Mouse (Mus musculus): ENCODE results near the gene Igfbp3. TPM values are rescaled to one million over a fixed set of nuclear protein-coding genes. Genes with fewer than 3 reads are reported as not detected.
"Not testable (repeated sequence)": the region's sequence is repeated elsewhere in the genome, so short reads cannot be mapped to it uniquely, and the experiment has no call there.

The Igfbp3 gene
- polyA plus RNA-seq, 1 experiment = 55.2 TPM

- Histone ChIP-seq H3K4me1 (ENCODE audit: control insufficient read depth, insufficient read depth, low read length) (no peaks in the 10 kb centered on the region), H3K4me3 (replicated peaks; ENCODE audit: extremely low read depth, low read depth, low read length) (no peak overlapping the region)
- TF ChIP-seq CTCF (IDR thresholded peaks at IDR 0.05; ENCODE audit: insufficient read depth, low read length) = no peak
- TF ChIP-seq POLR2A (IDR thresholded peaks at IDR 0.05; ENCODE audit: borderline replicate concordance, extremely low read depth, low read depth, low read length) = no peak
- WGBS = 86% methylated on average over 1 of the region's 1 CpGs
- no peak for DNase-seq
Observed at GRCm38 (mm10) chr11:7234436-7234835, 20.7 kb upstream of the Igfbp3 start.

GRCm38 (mm10) chr11:7233333-7233732 is 19.6 kb upstream of the Igfbp3 start:
- Histone ChIP-seq H3K4me3 (replicated peaks; ENCODE audit: extremely low read depth, low read depth, low read length) (no peak overlapping the region), H3K4me1 (ENCODE audit: control insufficient read depth, insufficient read depth, low read length) (no peaks in the 10 kb centered on the region)
- 69% methylated on average over 2 of the region's 2 CpGs for WGBS
- TF ChIP-seq POLR2A (IDR thresholded peaks at IDR 0.05; ENCODE audit: borderline replicate concordance, extremely low read depth, low read depth, low read length) (no peak), CTCF (IDR thresholded peaks at IDR 0.05; ENCODE audit: insufficient read depth, low read length) (no peak)
- DNase-seq = no peak

GRCm38 (mm10) chr11:7231958-7232357 is 18.2 kb upstream of the Igfbp3 start:
- DNase-seq = no peak
- Histone ChIP-seq H3K4me3 (replicated peaks; ENCODE audit: extremely low read depth, low read depth, low read length) (no peak overlapping the region), H3K4me1 (ENCODE audit: control insufficient read depth, insufficient read depth, low read length) (no peaks in the 10 kb centered on the region; the same call in 1 of the 2 replicates)
- WGBS = 93% methylated on average over 4 of the region's 4 CpGs
- TF ChIP-seq POLR2A (IDR thresholded peaks at IDR 0.05; ENCODE audit: borderline replicate concordance, extremely low read depth, low read depth, low read length) (no peak), CTCF (IDR thresholded peaks at IDR 0.05; ENCODE audit: insufficient read depth, low read length) (no peak)

GRCm38 (mm10) chr11:7230000-7230399 is 16.3 kb upstream of the Igfbp3 start:
- no peak for DNase-seq
- WGBS = 63% methylated on average over 4 of the region's 4 CpGs
- Histone ChIP-seq H3K4me1 (ENCODE audit: control insufficient read depth, insufficient read depth, low read length) (no peaks in the 10 kb centered on the region; the same call in 1 of the 2 replicates), H3K4me3 (replicated peaks; ENCODE audit: extremely low read depth, low read depth, low read length) (no peak overlapping the region)
- TF ChIP-seq CTCF (IDR thresholded peaks at IDR 0.05; ENCODE audit: insufficient read depth, low read length) (no peak), POLR2A (IDR thresholded peaks at IDR 0.05; ENCODE audit: borderline replicate concordance, extremely low read depth, low read depth, low read length) (no peak)

GRCm38 (mm10) chr11:7228107-7228506 is 14.4 kb upstream of the Igfbp3 start:
- no peaks in the 10 kb centered on the region; the same call in 1 of the 2 replicates for H3K4me1 ChIP-seq (ENCODE audit: control insufficient read depth, insufficient read depth, low read length)
- TF ChIP-seq POLR2A (IDR thresholded peaks at IDR 0.05; ENCODE audit: borderline replicate concordance, extremely low read depth, low read depth, low read length) = no peak
- DNase-seq = no peak
- WGBS = 67% methylated on average over 4 of the region's 4 CpGs
- H3K4me3 ChIP-seq (replicated peaks; ENCODE audit: extremely low read depth, low read depth, low read length) = no peak overlapping the region

- DNase-seq = no peak
- no peaks in the 10 kb centered on the region; the same call in 1 of the 2 replicates for H3K4me1 ChIP-seq (ENCODE audit: control insufficient read depth, insufficient read depth, low read length)
- WGBS = 65% methylated on average over 7 of the region's 7 CpGs
- H3K4me3 ChIP-seq (replicated peaks; ENCODE audit: extremely low read depth, low read depth, low read length) = no peak overlapping the region
- TF ChIP-seq CTCF (IDR thresholded peaks at IDR 0.05; ENCODE audit: insufficient read depth, low read length) (no peak), POLR2A (IDR thresholded peaks at IDR 0.05; ENCODE audit: borderline replicate concordance, extremely low read depth, low read depth, low read length) (no peak)
Observed at GRCm38 (mm10) chr11:7226810-7227550, 13.3 kb upstream of the Igfbp3 start.

- 66% methylated on average over 2 of the region's 2 CpGs for WGBS
- H3K4me1 ChIP-seq (ENCODE audit: control insufficient read depth, insufficient read depth, low read length) = no peaks in the 10 kb centered on the region; the same call in 1 of the 2 replicates
- no peak overlapping the region for H3K4me3 ChIP-seq (replicated peaks; ENCODE audit: extremely low read depth, low read depth, low read length)
- no peak for TF ChIP-seq CTCF (IDR thresholded peaks at IDR 0.05; ENCODE audit: insufficient read depth, low read length)
- DNase-seq = no peak
Observed at GRCm38 (mm10) chr11:7226200-7226599, 12.5 kb upstream of the Igfbp3 start.

- DNase-seq; H3K4me3 ChIP-seq (replicated peaks; ENCODE audit: extremely low read depth, low read depth, low read length); H3K4me1 ChIP-seq (ENCODE audit: control insufficient read depth, insufficient read depth, low read length): not testable (repeated sequence)
- WGBS = 70% methylated on average over 8 of the region's 8 CpGs
Observed at GRCm38 (mm10) chr11:7221826-7222225, 8.1 kb upstream of the Igfbp3 start.

- TF ChIP-seq POLR2A (IDR thresholded peaks at IDR 0.05; ENCODE audit: borderline replicate concordance, extremely low read depth, low read depth, low read length) = no peak
- peak; percentile 51; the same call in 1 of the 2 replicates for TF ChIP-seq CTCF (IDR thresholded peaks at IDR 0.05; ENCODE audit: insufficient read depth, low read length)
- DNase-seq = peak; percentile 51
- H3K4me3 ChIP-seq (replicated peaks; ENCODE audit: extremely low read depth, low read depth, low read length) = no peak overlapping the region
- peaks cover 2% of the 10 kb centered on the region; the same call in 1 of the 2 replicates for H3K4me1 ChIP-seq (ENCODE audit: control insufficient read depth, insufficient read depth, low read length)
- WGBS = 11% methylated on average over 8 of the region's 8 CpGs
Observed at GRCm38 (mm10) chr11:7215703-7216102, 2.0 kb upstream of the Igfbp3 start.

- 0 out of 2 replicates have a peak, but pooled peaks have one; percentile 6 for TF ChIP-seq CTCF (IDR thresholded peaks at IDR 0.05; ENCODE audit: insufficient read depth, low read length)
- no peak for TF ChIP-seq POLR2A (IDR thresholded peaks at IDR 0.05; ENCODE audit: borderline replicate concordance, extremely low read depth, low read depth, low read length)
- Histone ChIP-seq H3K4me3 (replicated peaks; ENCODE audit: extremely low read depth, low read depth, low read length) (no peak overlapping the region), H3K4me1 (ENCODE audit: control insufficient read depth, insufficient read depth, low read length) (peaks cover 2% of the 10 kb centered on the region; the same call in 1 of the 2 replicates)
- DNase-seq = no peak
- 3% methylated on average over 14 of the region's 14 CpGs for WGBS
Observed at GRCm38 (mm10) chr11:7214761-7215160, 1.0 kb upstream of the Igfbp3 start.
